Mouse (Mus musculus) WW6 (cell line): Measurements from ENCODE around the gene Lix1.
"Not testable (repeated sequence)": the region's sequence is repeated elsewhere in the genome, so short reads cannot be mapped to it uniquely, and the experiment has no call there.

Experiments used
- DNase-seq: peaks from one replicate; pipeline ENCODE4 v3.0.0-alpha.2; 2013; ENCODE audit warnings: low read depth, low spot score

The Lix1 gene

DNA sequence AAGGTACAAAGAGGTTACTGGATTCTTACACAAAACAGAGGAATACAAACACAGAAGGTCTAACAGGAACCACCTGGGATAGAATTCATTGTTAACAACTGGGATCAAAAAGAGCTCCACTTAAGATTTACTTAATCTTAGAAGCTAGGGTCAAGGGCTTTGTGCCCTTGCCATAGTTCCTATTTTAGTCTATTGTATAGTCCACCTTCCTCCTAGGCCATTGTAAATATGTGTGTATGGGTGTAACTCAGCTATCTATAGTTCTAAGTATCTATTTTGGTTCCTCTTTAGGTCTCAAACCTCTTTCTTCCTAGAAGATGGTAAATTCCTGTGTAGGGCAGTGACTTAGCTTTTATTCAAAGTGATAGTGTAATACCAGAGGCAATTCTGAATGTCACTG lies 93.8 kb downstream of the Lix1 start:
- DNase-seq = not testable (repeated sequence)

DNA sequence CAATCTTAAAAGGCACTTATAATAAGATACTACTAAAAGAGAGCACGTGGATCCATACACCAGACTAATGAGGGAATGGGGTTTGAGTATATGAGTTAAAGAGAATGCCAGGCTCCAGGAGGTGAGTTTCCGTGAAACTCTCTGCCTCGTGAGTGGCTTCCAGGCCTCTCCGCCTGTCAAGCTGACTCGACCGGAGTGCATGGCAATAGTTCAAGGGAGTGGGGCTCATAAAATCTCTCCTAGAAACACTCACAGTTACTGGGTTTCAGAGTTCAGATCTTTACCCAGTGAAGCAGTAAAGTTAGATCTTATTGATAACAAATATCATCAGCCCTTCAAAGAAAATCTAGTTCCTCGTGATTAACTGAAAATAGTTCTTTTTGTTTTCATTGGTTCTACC lies 94.3 kb downstream of the Lix1 start:
- DNase-seq = no peak

DNA sequence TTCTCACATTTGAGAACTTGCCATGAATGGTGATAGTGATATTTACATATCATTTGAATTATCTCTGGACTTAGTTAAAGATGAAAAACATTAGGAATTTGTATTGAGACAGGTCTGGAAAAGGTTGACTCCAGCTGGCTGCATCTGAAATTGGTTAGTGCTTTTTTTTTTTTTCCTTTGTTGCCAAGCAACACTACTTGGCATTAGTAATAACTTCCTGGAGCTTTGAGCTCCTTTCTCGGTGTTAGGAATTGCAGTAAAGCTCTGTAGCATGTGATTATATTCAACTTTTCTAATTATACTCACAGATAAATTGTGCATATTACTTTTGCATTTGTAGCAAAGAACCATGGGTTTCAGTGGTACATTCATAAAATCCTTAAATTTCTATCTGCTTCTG lies 96.4 kb downstream of the Lix1 start:
- DNase-seq = no peak

DNA sequence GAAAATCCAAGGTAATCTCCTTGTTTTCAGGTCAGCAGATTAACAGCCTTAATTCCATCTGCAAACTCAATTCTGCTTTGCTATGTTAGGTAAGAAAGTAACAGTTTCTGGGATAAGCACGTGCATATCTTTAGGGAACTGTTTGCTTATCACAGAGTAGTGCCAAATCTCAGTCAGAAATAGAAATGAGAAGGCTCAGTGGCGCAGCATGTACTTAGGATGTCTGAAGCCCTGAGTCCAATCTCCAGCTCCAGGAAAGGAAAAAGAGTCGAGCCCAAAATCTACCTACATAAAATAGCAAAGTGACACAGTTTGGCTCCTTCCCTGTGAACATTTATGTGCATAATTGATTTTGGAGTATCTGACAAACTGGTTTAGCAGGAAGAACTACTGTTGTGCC lies 96.8 kb downstream of the Lix1 start:
- DNase-seq = no peak

DNA sequence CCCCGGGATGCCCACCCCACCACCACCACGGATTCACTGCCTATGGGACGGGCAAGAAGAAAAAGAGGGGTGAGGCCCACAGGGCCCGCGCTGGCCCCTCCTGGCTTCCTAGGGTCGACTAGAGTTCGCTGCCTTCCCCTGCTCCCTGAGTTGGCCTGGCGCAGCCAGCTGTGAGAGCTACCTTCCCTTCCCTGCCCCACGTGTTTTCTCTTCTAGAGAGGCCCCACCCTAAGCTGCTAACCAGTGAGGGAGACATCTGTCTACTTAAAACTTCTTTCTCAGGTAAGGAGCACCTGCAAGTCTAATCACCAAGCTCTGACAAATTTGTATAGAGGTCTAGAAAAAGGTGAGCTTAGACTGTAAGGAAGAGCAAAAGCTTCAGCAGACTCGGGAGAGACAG lies 104.2 kb downstream of the Lix1 start:
- DNase-seq = no peak
